Mouse (Mus musculus) spleen, adult 2 months (tissue): Measurements from ENCODE around the gene Tspyl1. TPM values are rescaled to one million over a fixed set of nuclear protein-coding genes. Genes with fewer than 3 reads are reported as not detected.
A peak's percentile ranks its signal among the peaks of the same experiment; 100 is the strongest.

Experiments
- DNase-seq, 2 experiments: peaks; one replicate each; pipeline versions ENCODE4 v3.0.0 to v3.0.0-alpha.2; 2012 to 2021; ENCODE audit warnings: low spot score in 2 of 2, low read depth in 1 of 2
- H3K27ac ChIP-seq: fragments of 200-500 bp; 2 replicates; pipeline ENCODE4 v1.5.1; 2012; ENCODE audit warnings: low read length, inconsistent platforms; ENCODE audit not compliant: insufficient read depth
- H3K27me3 ChIP-seq: fragments of 200-500 bp; 2 replicates; pipeline ENCODE4 v1.6.1; 2012; ENCODE audit warnings: mild to moderate bottlenecking, moderate library complexity, low read length, inconsistent platforms; ENCODE audit not compliant: control insufficient read depth, insufficient read depth
- H3K36me3 ChIP-seq: fragments of 200-500 bp; 2 replicates; pipeline ENCODE4 v1.6.1; 2012; ENCODE audit warnings: mild to moderate bottlenecking, low read length, inconsistent platforms; ENCODE audit not compliant: control insufficient read depth, insufficient read depth
- H3K4me1 ChIP-seq: fragments of 200-500 bp; 2 replicates; pipeline ENCODE4 v1.6.1; 2011; ENCODE audit warnings: inconsistent platforms; ENCODE audit not compliant: control insufficient read depth, insufficient read depth, insufficient read length
- H3K4me3 ChIP-seq: fragments of 200-500 bp; 2 replicates; pipeline ENCODE4 v1.5.1; 2011; ENCODE audit warnings: mild to moderate bottlenecking, inconsistent platforms; ENCODE audit not compliant: insufficient read depth, insufficient read length; ENCODE audit errors: extremely low read depth
- CTCF ChIP-seq: fragments of 200-500 bp; IDR thresholded peaks from 2 replicates; pipeline ENCODE4 v1.5.1; 2011; ENCODE audit warnings: mild to moderate bottlenecking, inconsistent platforms; ENCODE audit not compliant: insufficient read depth, insufficient read length, insufficient replicate concordance; ENCODE audit errors: extremely low read depth
- POLR2A ChIP-seq: fragments of 200-500 bp; IDR thresholded peaks from 2 replicates; pipeline ENCODE4 v1.6.1; 2011; ENCODE audit warnings: low read depth, low read length, inconsistent platforms
- WGBS: fragments of 180-500 bp; shearing (Covaris S2); methylation state at CpG from one replicate; pipeline ENCODE4 v1.1.7; 2018; 5-methylcytosine and 5-hydroxymethylcytosine counted together
- polyA plus RNA-seq: library from polyadenylated mRNA; depleted of rRNA; stranded (reverse); fragments of >200 nt; gene quantifications from 2 replicates; pipeline ENCODE4 v1.2.3, GENCODE M21; 2012; rRNA removed

Gene Tspyl1
- polyA plus RNA-seq, 1 experiment: 19.5 TPM

GRCm38 (mm10) chr10:34326701-34327100 is 44.7 kb downstream of the Tspyl1 start:
- WGBS: 29% methylated on average over 4 of the region's 4 CpGs
- Histone ChIP-seq H3K27me3 (no peaks in the 10 kb centered on the region), H3K4me1 (no peaks in the 10 kb centered on the region), H3K4me3 (no peak overlapping the region), H3K36me3 (peaks cover 5% of the 10 kb centered on the region), H3K27ac (no peak overlapping the region)
- peak in 1 of 2 experiments; percentile 12 for DNase-seq
- TF ChIP-seq CTCF (no peak), POLR2A (no peak)

- no peaks in the 10 kb centered on the region for H3K27me3 ChIP-seq
- peaks cover 2% of the 10 kb centered on the region for H3K36me3 ChIP-seq
- no peak overlapping the region for H3K4me3 ChIP-seq
- 80% methylated on average over 5 of the region's 5 CpGs for WGBS
- H3K4me1 ChIP-seq: no peaks in the 10 kb centered on the region
- TF ChIP-seq POLR2A: no peak
- TF ChIP-seq CTCF: no peak
- H3K27ac ChIP-seq: no peak overlapping the region
- DNase-seq: no peak
These were observed 45.2 kb downstream of the Tspyl1 start for GRCm38 (mm10) chr10:34327144-34327543.

GRCm38 (mm10) chr10:34328310-34328709 is 46.3 kb downstream of the Tspyl1 start:
- TF ChIP-seq CTCF: no peak
- TF ChIP-seq POLR2A: no peak
- H3K4me3 ChIP-seq: no peak overlapping the region
- 41% methylated on average over 2 of the region's 2 CpGs for WGBS
- no peaks in the 10 kb centered on the region for H3K27me3 ChIP-seq
- H3K27ac ChIP-seq: no peak overlapping the region
- H3K4me1 ChIP-seq: no peaks in the 10 kb centered on the region
- peaks cover 2% of the 10 kb centered on the region; the same call in 1 of the 2 replicates for H3K36me3 ChIP-seq
- no peak for DNase-seq

Other genes starting within 250 kb of the Tspyl1 start
- gene Trappc3l, start 244.6 kb upstream of the Tspyl1 start, polyA plus RNA-seq: not detected in 2 replicates
- not detected in 2 replicates for gene Calhm4, start 237.9 kb upstream of the Tspyl1 start, polyA plus RNA-seq
- 0.19 and 0.27 TPM in 2 replicates for gene Calhm5, start 185.7 kb upstream of the Tspyl1 start, polyA plus RNA-seq
- 32.0 and 46.3 TPM in 2 replicates for gene Calhm6, start 154.2 kb upstream of the Tspyl1 start, polyA plus RNA-seq
- gene Dse, start 74.5 kb upstream of the Tspyl1 start, polyA plus RNA-seq: 12.0 and 12.9 TPM in 2 replicates
- gene Tspyl4, start 15.3 kb downstream of the Tspyl1 start, polyA plus RNA-seq: 4.0 TPM in 2 replicates
- gene Col10a1, start 107.8 kb downstream of the Tspyl1 start, polyA plus RNA-seq: not detected in 2 replicates
- gene Nt5dc1, start 136.4 kb downstream of the Tspyl1 start, polyA plus RNA-seq: 5.5 and 5.7 TPM in 2 replicates
- gene Frk, start 201.2 kb downstream of the Tspyl1 start, polyA plus RNA-seq: 0.12 and 0.16 TPM in 2 replicates